Mouse (Mus musculus) cerebellum, adult 2 months (tissue): Measurements from ENCODE around the gene Irf3.

Experiments
- CTCF ChIP-seq: fragments of 200-500 bp; IDR thresholded peaks from 2 replicates; pipeline ENCODE4 v1.5.1; 2011; ENCODE audit warnings: low read depth, mild to moderate bottlenecking, control low read depth, low read length, moderate library complexity, borderline replicate concordance; ENCODE audit not compliant: insufficient read depth
- POLR2A ChIP-seq: fragments of 200-500 bp; IDR thresholded peaks from 2 replicates; pipeline ENCODE4 v1.6.1; 2011; ENCODE audit warnings: low read length, control low read depth, borderline replicate concordance; ENCODE audit not compliant: insufficient read depth

DNA sequence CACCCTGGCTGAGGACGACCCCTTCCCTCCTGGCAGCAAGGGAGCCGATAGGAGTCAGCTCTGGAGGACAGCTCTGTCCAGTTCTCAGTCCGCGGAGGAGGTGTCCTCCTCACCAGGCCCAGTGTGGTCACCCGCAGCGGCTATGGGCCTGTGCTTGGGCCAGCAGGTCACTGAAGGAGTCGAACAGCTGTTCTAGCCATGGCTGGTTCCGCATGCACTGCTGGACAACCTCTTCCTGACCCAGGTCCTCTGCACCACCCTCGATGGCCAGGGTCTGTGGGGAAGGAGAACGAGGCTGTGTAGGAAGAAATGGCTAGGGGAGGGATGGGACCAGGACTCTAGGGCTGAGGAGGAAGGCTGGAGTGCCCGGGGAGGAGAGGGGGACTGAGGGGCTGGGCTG is 30.9 kb downstream of the Irf3 start:
- TF ChIP-seq POLR2A (no peak), CTCF (no peak)
